Mouse (Mus musculus) adrenal gland, postnatal 25 days (tissue): Measurements from ENCODE around the gene Ube2t. TPM values are rescaled to one million over a fixed set of nuclear protein-coding genes. Genes with fewer than 3 reads are reported as not detected.

Experiments
- DNase-seq: peaks from one replicate; pipeline ENCODE4 v3.0.0; 2021; ENCODE audit warnings: mixed read lengths
- long read RNA-seq: library from polyadenylated mRNA; stranded (forward); transcript quantifications from one replicate; pipeline ENCODE4 v2.0.0, GENCODE M21; 2021
- total RNA-seq: library from RNA; stranded (reverse); gene quantifications from 2 replicates; pipeline ENCODE4 v1.2.3, GENCODE M21; 2021

Ube2t gene
- 3.9 and 4.9 TPM in 2 replicates for total RNA-seq
- long read RNA-seq, partial matches to known transcripts = 0 of 6 reads
- long read RNA-seq, other reads (novel, unspliced or antisense) = 2 of 6 reads

GRCm38 (mm10) chr1:134962053-134962803 is at the start of gene Ube2t:
Gene Ube2t, plus strand, starts transcription at chr1:134962565.
- peak; percentile 95 for DNase-seq

GRCm38 (mm10) chr1:134913535-134913934 is 48.8 kb upstream of the Ube2t start:
- peak; percentile 21 for DNase-seq

- no peak for DNase-seq
Measured at GRCm38 (mm10) chr1:134915421-134915820, 46.9 kb upstream of the Ube2t start.

- no peak for DNase-seq
Measured at GRCm38 (mm10) chr1:134919010-134919409, 43.4 kb upstream of the Ube2t start.

GRCm38 (mm10) chr1:134932431-134932830 is 29.9 kb upstream of the Ube2t start:
- no peak for DNase-seq

GRCm38 (mm10) chr1:134936335-134936734 is 26.0 kb upstream of the Ube2t start:
- DNase-seq = no peak

- DNase-seq = no peak
Measured at GRCm38 (mm10) chr1:134938233-134938632, 24.1 kb upstream of the Ube2t start.

GRCm38 (mm10) chr1:134940863-134941262 is 21.5 kb upstream of the Ube2t start:
- no peak for DNase-seq

GRCm38 (mm10) chr1:134942898-134943297 is 19.5 kb upstream of the Ube2t start:
- DNase-seq = no peak

- no peak for DNase-seq
Measured at GRCm38 (mm10) chr1:134947590-134947989, 14.8 kb upstream of the Ube2t start.

GRCm38 (mm10) chr1:134949946-134950345 is 12.4 kb upstream of the Ube2t start:
- DNase-seq = no peak

GRCm38 (mm10) chr1:134955050-134955636 is 7.2 kb upstream of the Ube2t start:
- no peak for DNase-seq

GRCm38 (mm10) chr1:134955637-134956176 is 6.7 kb upstream of the Ube2t start, which contains the start of gene Ppp1r12b:
Gene Ppp1r12b, minus strand, starts transcription at chr1:134955942.
- DNase-seq = peak; percentile 94

GRCm38 (mm10) chr1:134960634-134961033 is 1.7 kb upstream of the Ube2t start:
- DNase-seq = no peak

GRCm38 (mm10) chr1:134962821-134963220 is 456 bp downstream of the Ube2t start:
- DNase-seq = no peak

GRCm38 (mm10) chr1:134965430-134965829 is 3.1 kb downstream of the Ube2t start:
- DNase-seq = no peak

- DNase-seq = no peak
Measured at GRCm38 (mm10) chr1:134972920-134973319, 10.6 kb downstream of the Ube2t start.

- DNase-seq = peak; percentile 77
Measured at GRCm38 (mm10) chr1:134987173-134987961, 25.0 kb downstream of the Ube2t start.

- no peak for DNase-seq
Measured at GRCm38 (mm10) chr1:134987962-134988341, 25.6 kb downstream of the Ube2t start.

GRCm38 (mm10) chr1:134989372-134989771 is 27.0 kb downstream of the Ube2t start:
- peak; percentile 68 for DNase-seq

- DNase-seq = no peak
Measured at GRCm38 (mm10) chr1:134992046-134992645, 29.8 kb downstream of the Ube2t start.

GRCm38 (mm10) chr1:134994739-134995138 is 32.4 kb downstream of the Ube2t start:
- no peak for DNase-seq
